Mouse (Mus musculus) ZHBTc4 (cell line): ENCODE measurements around the gene Pax3.

Source experiments
- DNase-seq: peaks from one replicate; pipeline ENCODE4 v3.0.0-alpha.2; 2011; ENCODE audit warnings: low read depth, low spot score

The Pax3 gene

DNA sequence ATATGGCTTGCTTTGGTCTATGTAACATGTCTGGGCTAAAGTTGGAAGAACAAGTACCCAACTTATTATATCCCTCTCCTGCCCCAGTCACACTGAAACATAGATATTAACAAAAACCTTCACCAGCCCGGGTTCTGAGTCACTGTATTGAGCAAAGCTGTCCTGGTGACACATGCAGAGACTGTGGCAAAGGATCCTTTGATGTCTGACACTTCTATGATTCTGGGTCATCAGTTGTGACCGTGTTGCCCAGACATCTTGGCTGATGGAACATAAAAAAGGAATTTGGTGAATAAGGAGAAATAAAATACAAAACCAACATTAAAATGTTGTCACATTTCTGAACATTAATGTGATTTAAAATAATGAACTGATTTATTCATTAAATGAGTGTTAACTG, 108.3 kb downstream of the Pax3 start:
- DNase-seq, result no peak

- DNase-seq, result peak; percentile 13
Observed at GRCm38 (mm10) chr1:78081761-78082160, 115.2 kb downstream of the Pax3 start.

DNA sequence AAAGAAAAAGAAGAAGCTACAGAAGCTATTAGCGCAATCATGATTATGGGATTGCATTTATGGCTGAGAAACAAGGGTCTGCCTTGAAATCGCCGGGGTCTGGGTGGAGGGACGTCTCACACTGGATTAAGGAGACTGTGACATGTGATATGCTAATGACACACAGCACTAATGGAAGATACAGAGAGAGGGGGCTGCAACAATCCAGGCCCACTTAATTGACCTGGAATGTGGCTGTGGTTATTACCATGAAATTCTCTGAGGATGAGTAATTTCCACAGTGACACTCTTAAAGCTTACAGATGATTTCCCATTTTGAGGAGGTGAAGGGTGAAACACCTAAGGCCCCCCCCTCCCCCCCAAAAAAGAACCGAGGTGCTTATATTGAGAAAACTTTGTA, 136.1 kb downstream of the Pax3 start:
- no peak for DNase-seq

GRCm38 (mm10) chr1:78057939-78058338, 139.0 kb downstream of the Pax3 start:
- DNase-seq, result no peak

DNA sequence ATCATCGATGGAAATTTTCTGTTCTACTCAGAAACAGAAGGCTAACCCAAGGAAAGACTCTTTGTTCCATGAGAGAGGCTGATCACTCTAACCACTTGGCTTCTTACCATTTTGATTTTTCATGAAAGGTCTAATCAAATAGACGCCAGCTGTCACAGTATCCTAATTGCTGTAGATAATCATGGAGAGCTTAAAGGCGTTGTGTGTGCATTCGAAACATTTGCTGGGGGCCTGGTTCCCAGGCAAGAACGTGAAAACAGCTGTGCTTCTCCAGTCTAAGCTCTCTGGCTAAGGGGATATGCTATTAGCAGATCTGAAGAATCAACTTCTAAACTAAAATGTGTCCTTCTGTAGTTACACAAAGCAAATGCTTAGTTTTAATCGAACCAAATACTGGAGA, 143.3 kb downstream of the Pax3 start:
- DNase-seq, result no peak
